Mouse (Mus musculus) CH12.LX (cell line): ENCODE measurements at regions not wholly inside any gene's neighbourhood (a gene's known extent, or its start where the extent isn't known, plus 50 kb on each side); places are given as distances from the start of the nearest gene placed in this dataset.

Experiments
- DNase-seq: peaks from one replicate; pipeline ENCODE4 v3.0.0-alpha.2; 2013; ENCODE audit errors: extremely low read depth
- H3K27ac ChIP-seq: 2 replicates; pipeline ENCODE4 v1.5.1; 2012; ENCODE audit warnings: low read depth, mild to moderate bottlenecking, control low read depth, moderate library complexity; ENCODE audit not compliant: insufficient read depth
- H3K27me3 ChIP-seq: replicated peaks from 2 replicates; pipeline ENCODE3; 2012; ENCODE audit warnings: inconsistent platforms
- H3K36me3 ChIP-seq, 2 experiments: replicated peaks in 1 of 2; 2 replicates each; pipeline versions ENCODE3 to v1.6.1; 2012; ENCODE audit warnings: inconsistent platforms in 1 of 2, low read length in 1 of 2, mild to moderate bottlenecking in 1 of 2, mixed read lengths in 1 of 2, moderate library complexity in 1 of 2; ENCODE audit not compliant: control insufficient read depth in 1 of 2, insufficient read depth in 1 of 2
- H3K4me1 ChIP-seq, 2 experiments: 2 replicates each; pipeline ENCODE4 v1.6.1; 2012; ENCODE audit warnings: inconsistent platforms in 1 of 2, moderate library complexity in 1 of 2; ENCODE audit not compliant: insufficient read depth in 2 of 2, control insufficient read depth in 1 of 2
- H3K4me2 ChIP-seq: 2 replicates; pipeline ENCODE4 v1.6.1; 2012; ENCODE audit warnings: low read depth, mild to moderate bottlenecking, control low read depth; ENCODE audit not compliant: poor library complexity, insufficient read depth, severe bottlenecking
- H3K4me3 ChIP-seq, 3 experiments: fragments of 150-350 bp in 1 of 3; sonication (generic) in 1 of 3; replicated peaks in 1 of 3; 2 replicates each; pipeline versions ENCODE3 to v1.5.1; 2011 to 2012; ENCODE audit warnings: low read depth in 2 of 3, low read length in 2 of 3, mild to moderate bottlenecking in 2 of 3, moderate library complexity in 2 of 3, control low read depth in 1 of 3, improper control_type of control experiment in 1 of 3, inconsistent platforms in 1 of 3, mixed read lengths in 1 of 3; ENCODE audit not compliant: poor library complexity in 1 of 3
- H3K79me2 ChIP-seq: replicated peaks from 2 replicates; pipeline ENCODE4 v1.6.1; 2012; ENCODE audit warnings: mild to moderate bottlenecking, moderate library complexity; ENCODE audit not compliant: control insufficient read depth, poor library complexity, insufficient read depth, severe bottlenecking; ENCODE audit errors: extremely low read depth
- H3K9ac ChIP-seq: 2 replicates; pipeline ENCODE4 v1.6.1; 2012; ENCODE audit warnings: low read depth, mild to moderate bottlenecking, control low read depth, moderate library complexity; ENCODE audit not compliant: insufficient read depth
- H3K9me3 ChIP-seq: replicated peaks from 2 replicates; pipeline ENCODE3; 2012; ENCODE audit warnings: low read length, inconsistent platforms, mixed read lengths
- BHLHE40 ChIP-seq: IDR thresholded peaks from 2 replicates; pipeline ENCODE4 v1.6.1; 2011; ENCODE audit warnings: mild to moderate bottlenecking, low read depth, low read length, improper control_type of control experiment
- CTCF ChIP-seq, 2 experiments: IDR thresholded peaks in 1 of 2; conservative IDR thresholded peaks in 1 of 2; 2 replicates each; pipeline ENCODE4 v1.5.1; 2011 to 2012; ENCODE audit warnings: low read depth in 2 of 2, low read length in 2 of 2, improper control_type of control experiment in 1 of 2, inconsistent platforms in 1 of 2, mild to moderate bottlenecking in 1 of 2, moderate library complexity in 1 of 2
- E2F4 ChIP-seq: IDR thresholded peaks from 2 replicates; pipeline ENCODE4 v1.6.1; 2011; ENCODE audit warnings: low read depth, low read length, improper control_type of control experiment; ENCODE audit not compliant: insufficient replicate concordance
- ELF1 ChIP-seq: IDR thresholded peaks from 2 replicates; pipeline ENCODE4 v1.6.1; 2014; ENCODE audit warnings: low read depth, mild to moderate bottlenecking, inconsistent platforms, low read length, improper control_type of control experiment
- EP300 ChIP-seq: IDR thresholded peaks from 2 replicates; pipeline ENCODE4 v1.6.1; 2011; ENCODE audit warnings: low read length, improper control_type of control experiment
- ETS1 ChIP-seq: conservative IDR thresholded peaks from 2 replicates; pipeline ENCODE4 v1.6.1; 2012; ENCODE audit warnings: low read depth, mild to moderate bottlenecking, inconsistent platforms, low read length, improper control_type of control experiment, moderate library complexity
- IRF4 ChIP-seq: IDR thresholded peaks from 2 replicates; pipeline ENCODE4 v1.6.1; 2014; ENCODE audit warnings: low read depth, mild to moderate bottlenecking, inconsistent platforms, low read length, improper control_type of control experiment
- JUND ChIP-seq: conservative IDR thresholded peaks from 2 replicates; pipeline ENCODE4 v1.6.1; 2011; ENCODE audit warnings: low read depth, low read length, improper control_type of control experiment
- MAFK ChIP-seq: IDR thresholded peaks from 2 replicates; pipeline ENCODE4 v1.6.1; 2011; ENCODE audit warnings: low read length, improper control_type of control experiment; ENCODE audit not compliant: insufficient replicate concordance
- MAX ChIP-seq: IDR thresholded peaks from 2 replicates; pipeline ENCODE4 v1.6.1; 2011; ENCODE audit warnings: low read length, improper control_type of control experiment
- MEF2A ChIP-seq: IDR thresholded peaks from 2 replicates; pipeline ENCODE4 v1.6.1; 2014; ENCODE audit warnings: low read depth, mild to moderate bottlenecking, inconsistent platforms, low read length, improper control_type of control experiment, borderline replicate concordance
- MXI1 ChIP-seq: IDR thresholded peaks from 2 replicates; pipeline ENCODE4 v1.6.1; 2011; ENCODE audit warnings: mild to moderate bottlenecking, low read depth, low read length, improper control_type of control experiment
- MYC ChIP-seq: IDR thresholded peaks from 2 replicates; pipeline ENCODE4 v1.6.1; 2011; ENCODE audit warnings: low read depth, mild to moderate bottlenecking, improper control_type of control experiment, low read length
- POLR2AphosphoS2 ChIP-seq: IDR thresholded peaks from 2 replicates; pipeline ENCODE4 v1.6.1; 2011; ENCODE audit warnings: low read depth, low read length, improper control_type of control experiment
- RAD21 ChIP-seq: IDR thresholded peaks from 2 replicates; pipeline ENCODE4 v1.6.1; 2011; ENCODE audit warnings: low read depth, mild to moderate bottlenecking, low read length, improper control_type of control experiment, moderate library complexity
- TCF12 ChIP-seq: IDR thresholded peaks from 2 replicates; pipeline ENCODE4 v1.6.1; 2014; ENCODE audit warnings: low read depth, mild to moderate bottlenecking, inconsistent platforms, low read length, improper control_type of control experiment
- USF2 ChIP-seq: conservative IDR thresholded peaks from 2 replicates; pipeline ENCODE4 v1.6.1; 2011; ENCODE audit warnings: low read depth, low read length, improper control_type of control experiment
- ZMIZ1 ChIP-seq: IDR thresholded peaks from 2 replicates; pipeline ENCODE4 v1.6.1; 2012; ENCODE audit warnings: low read depth, mild to moderate bottlenecking, inconsistent platforms, low read length, improper control_type of control experiment
- dilution Hi-C: fragments of 300-500 bp; cut with MboI; formaldehyde crosslinking; loops from 2 replicates; pipeline ENCODE4 v1.14.3; 2020; ENCODE audit warnings: low sequenced_read_pairs; ENCODE audit not compliant: extremely low pct_unique_long_range_greater_than_20kb, extremely low pct_ligation_motif_present
- in situ Hi-C: fragments of 300-500 bp; cut with MboI; formaldehyde crosslinking; loops from 3 replicates; pipeline ENCODE4 v1.14.3; 2019; ENCODE audit warnings: low sequenced_read_pairs, low pct_ligation_motif_present, low pct_unique_long_range_greater_than_20kb, mixed read lengths

DNA sequence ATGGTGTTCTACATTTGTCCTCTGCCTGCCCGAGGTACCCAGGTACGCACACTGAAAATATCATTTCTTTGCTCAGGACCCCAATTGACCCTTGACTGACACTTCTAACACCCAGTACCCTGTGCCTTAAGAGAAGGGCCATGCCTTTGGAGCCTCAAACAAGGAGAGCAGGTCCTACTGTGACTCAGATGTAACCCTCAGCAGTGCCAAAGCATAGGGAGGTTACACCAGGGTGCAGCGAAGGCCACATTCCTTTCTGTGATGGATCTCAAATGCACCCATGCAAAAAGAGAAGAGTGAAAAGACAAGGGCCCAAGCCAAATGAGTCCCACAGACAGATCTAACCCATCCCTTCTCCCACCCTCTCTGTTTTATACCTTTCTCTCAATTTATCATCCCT is 181.9 kb upstream of the Prok2 start:
- H3K27me3 ChIP-seq: peaks cover 4% of the 10 kb centered on the region
- in situ Hi-C loops: loop anchor here (10.0 kb wide), 1 partner anchor 227 kb away; no protein-coding TSS in a partner anchor
- no peak for DNase-seq
- H3K27ac ChIP-seq: no peak overlapping the region
- H3K9me3 ChIP-seq: no peaks in the 10 kb centered on the region
- no peak overlapping the region for H3K4me2 ChIP-seq
- H3K4me1 ChIP-seq: peaks cover 7 to 57% of the 10 kb centered on the region in 2 experiments; a peak in 3 of 4 replicates
- H3K36me3 ChIP-seq: no peaks in the 10 kb centered on the region
- no peak overlapping the region for H3K9ac ChIP-seq
- dilution Hi-C loops: no loop called here
- no peaks in the 10 kb centered on the region for H3K79me2 ChIP-seq
- H3K4me3 ChIP-seq: no peak overlapping the region
- no peak for TF ChIP-seq USF2
- TF ChIP-seq EP300: no peak
- TF ChIP-seq MEF2A: no peak

DNA sequence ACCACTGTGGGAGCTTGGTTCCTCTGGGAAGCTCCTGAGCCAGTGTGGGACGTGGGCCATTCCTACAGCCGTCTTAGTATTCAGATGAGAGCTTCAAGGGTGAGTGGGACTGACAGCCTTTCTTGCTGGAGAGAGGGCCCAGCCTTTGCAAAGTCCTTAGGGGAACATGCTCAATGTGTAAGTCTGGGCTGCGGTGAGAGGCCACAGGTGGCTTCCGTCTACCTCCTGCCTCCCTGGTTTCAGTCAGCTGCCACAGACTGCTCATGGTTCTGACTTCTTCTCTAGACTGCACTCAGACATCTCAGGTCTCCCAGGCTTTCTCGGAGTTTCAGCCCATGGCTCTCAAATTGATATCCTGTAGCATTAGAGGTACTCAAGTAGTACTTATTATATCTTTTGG is 179.0 kb upstream of the Prok2 start:
- H3K4me3 ChIP-seq: no peak overlapping the region
- DNase-seq: peak; percentile 78
- dilution Hi-C loops: no loop called here
- peaks cover 4% of the 10 kb centered on the region for H3K27me3 ChIP-seq
- no peaks in the 10 kb centered on the region for H3K9me3 ChIP-seq
- H3K36me3 ChIP-seq: no peaks in the 10 kb centered on the region
- no peaks in the 10 kb centered on the region for H3K79me2 ChIP-seq
- H3K9ac ChIP-seq: no peak overlapping the region
- in situ Hi-C loops: loop anchor here (10.0 kb wide), 1 partner anchor 230 kb away; no protein-coding TSS in a partner anchor
- H3K4me2 ChIP-seq: no peak overlapping the region
- H3K27ac ChIP-seq: no peak overlapping the region
- H3K4me1 ChIP-seq: peaks cover 7 to 61% of the 10 kb centered on the region in 2 experiments; a peak in 3 of 4 replicates
- TF ChIP-seq TCF12 (peak; percentile 70), CTCF (conservative IDR thresholded peaks at IDR 0.05 in 1 of 2, IDR thresholded peaks at IDR 0.05 in 1 of 2; ENCODE audit: low read depth in 2 of 2, low read length in 2 of 2) (no peak), MAFK (no peak), E2F4 (no peak), JUND (no peak), ETS1 (peak; percentile 60), MEF2A (no peak), RAD21 (no peak; the same call in 1 of the 2 replicates), POLR2AphosphoS2 (no peak), MAX (no peak), ZMIZ1 (no peak), ELF1 (no peak), MYC (no peak), EP300 (peak; percentile 54; the same call in 1 of the 2 replicates), BHLHE40 (peak; percentile 87), IRF4 (no peak), MXI1 (no peak)
